Mouse (Mus musculus): ENCODE data around the gene Nsf. TPM values are rescaled to one million over a fixed set of nuclear protein-coding genes. Genes with fewer than 3 reads are reported as not detected.

The Nsf gene
- total RNA-seq, 2 experiments from 2014 or later, result 654 to 692 TPM

- no peak for DNase-seq (ENCODE audit: extremely low spot score in 1 of 2, low spot score in 2 of 2)
- intact Hi-C loops (cut with DNase I), result no loop called here
Measured at GRCm38 (mm10) chr11:103951106-103951505, 2.8 kb downstream of the Nsf start.

- DNase-seq (ENCODE audit: extremely low spot score in 1 of 2, low spot score in 2 of 2), result no peak
- intact Hi-C loops (cut with DNase I), result no loop called here
Measured at GRCm38 (mm10) chr11:103948952-103949351, 4.9 kb downstream of the Nsf start.

- no peak for DNase-seq (ENCODE audit: extremely low spot score in 1 of 2, low spot score in 2 of 2)
- intact Hi-C loops (cut with DNase I), result no loop called here
Measured at GRCm38 (mm10) chr11:103942740-103943139, 11.1 kb downstream of the Nsf start.

- intact Hi-C loops (cut with DNase I), result no loop called here
- DNase-seq (ENCODE audit: extremely low spot score in 1 of 2, low spot score in 2 of 2), result no peak
Measured at GRCm38 (mm10) chr11:103941351-103941750, 12.5 kb downstream of the Nsf start.

GRCm38 (mm10) chr11:103940887-103941286, 13.0 kb downstream of the Nsf start:
- no peak for DNase-seq (ENCODE audit: extremely low spot score in 1 of 2, low spot score in 2 of 2)
- intact Hi-C loops (cut with DNase I), result no loop called here

- intact Hi-C loops (cut with DNase I), result no loop called here
- no peak for DNase-seq (ENCODE audit: extremely low spot score in 1 of 2, low spot score in 2 of 2)
Measured at GRCm38 (mm10) chr11:103937976-103938728, 15.7 kb downstream of the Nsf start.

GRCm38 (mm10) chr11:103937451-103937850, 16.4 kb downstream of the Nsf start:
- DNase-seq (ENCODE audit: extremely low spot score in 1 of 2, low spot score in 2 of 2), result no peak
- intact Hi-C loops (cut with DNase I), result no loop called here

GRCm38 (mm10) chr11:103935717-103936116, 18.1 kb downstream of the Nsf start:
- DNase-seq (ENCODE audit: extremely low spot score in 1 of 2, low spot score in 2 of 2), result no peak
- intact Hi-C loops (cut with DNase I), result no loop called here

GRCm38 (mm10) chr11:103933886-103934285, 20.0 kb downstream of the Nsf start:
- DNase-seq (ENCODE audit: extremely low spot score in 1 of 2, low spot score in 2 of 2), result no peak
- intact Hi-C loops (cut with DNase I), result no loop called here

- intact Hi-C loops (cut with DNase I), result no loop called here
- no peak for DNase-seq (ENCODE audit: extremely low spot score in 1 of 2, low spot score in 2 of 2)
Measured at GRCm38 (mm10) chr11:103923957-103924356, 29.9 kb downstream of the Nsf start.

- intact Hi-C loops (cut with DNase I), result no loop called here
Measured at GRCm38 (mm10) chr11:103923272-103923671, 30.6 kb downstream of the Nsf start.

GRCm38 (mm10) chr11:103922812-103923211, 31.0 kb downstream of the Nsf start:
- no peak for DNase-seq (ENCODE audit: extremely low spot score in 1 of 2, low spot score in 2 of 2)
- intact Hi-C loops (cut with DNase I), result no loop called here

More at GRCm38 (mm10) chr11:103923272-103923671, 30.6 kb downstream of the Nsf start:
- DNase-seq (ENCODE audit: extremely low spot score in 1 of 2, low spot score in 2 of 2), result no peak

GRCm38 (mm10) chr11:103920665-103921064, 33.2 kb downstream of the Nsf start:
- intact Hi-C loops (cut with DNase I), result no loop called here
- no peak for DNase-seq (ENCODE audit: extremely low spot score in 1 of 2, low spot score in 2 of 2)

GRCm38 (mm10) chr11:103916807-103917206, 37.0 kb downstream of the Nsf start:
- intact Hi-C loops (cut with DNase I), result no loop called here

GRCm38 (mm10) chr11:103915686-103916085, 38.2 kb downstream of the Nsf start:
- intact Hi-C loops (cut with DNase I), result no loop called here
- DNase-seq (ENCODE audit: extremely low spot score in 1 of 2, low spot score in 2 of 2), result no peak

More at GRCm38 (mm10) chr11:103916807-103917206, 37.0 kb downstream of the Nsf start:
- DNase-seq (ENCODE audit: extremely low spot score in 1 of 2, low spot score in 2 of 2), result no peak

- intact Hi-C loops (cut with DNase I), result loop anchor here (1.0 kb wide), 1 partner anchor 148 kb away; no protein-coding TSS in a partner anchor
- DNase-seq (ENCODE audit: extremely low spot score in 1 of 2, low spot score in 2 of 2), result peak in 1 of 2 experiments; percentile 44
Measured at GRCm38 (mm10) chr11:103910993-103911585, 42.8 kb downstream of the Nsf start.

GRCm38 (mm10) chr11:103910531-103910930, 43.3 kb downstream of the Nsf start:
- no peak for DNase-seq (ENCODE audit: extremely low spot score in 1 of 2, low spot score in 2 of 2)

GRCm38 (mm10) chr11:103909809-103910208, 44.0 kb downstream of the Nsf start:
- intact Hi-C loops (cut with DNase I), result no loop called here
- DNase-seq (ENCODE audit: extremely low spot score in 1 of 2, low spot score in 2 of 2), result no peak

More at GRCm38 (mm10) chr11:103910531-103910930, 43.3 kb downstream of the Nsf start:
- intact Hi-C loops (cut with DNase I), result no loop called here

- intact Hi-C loops (cut with DNase I), result no loop called here
- DNase-seq (ENCODE audit: extremely low spot score in 1 of 2, low spot score in 2 of 2), result no peak
Measured at GRCm38 (mm10) chr11:103909396-103909795, 44.5 kb downstream of the Nsf start.

- no peak for DNase-seq (ENCODE audit: extremely low spot score in 1 of 2, low spot score in 2 of 2)
Measured at GRCm38 (mm10) chr11:103906051-103906719, 47.7 kb downstream of the Nsf start.

More at GRCm38 (mm10) chr11:103906051-103906719, 47.7 kb downstream of the Nsf start:
- intact Hi-C loops (cut with DNase I), result no loop called here

Measured in left cerebral cortex, postnatal 10 days (tissue).